Mouse (Mus musculus): ENCODE results near the gene Gm21650. TPM values are rescaled to one million over a fixed set of nuclear protein-coding genes. Genes with fewer than 3 reads are reported as not detected.
"Not testable (repeated sequence)": the region's sequence is repeated elsewhere in the genome, so short reads cannot be mapped to it uniquely, and the experiment has no call there.

The Gm21650 gene
- total RNA-seq (2021), result not detected

- intact Hi-C loops (cut with DNase I); DNase-seq (ENCODE audit: extremely low spot score in 1 of 2, low spot score in 2 of 2): not testable (repeated sequence)
Measured at GRCm38 (mm10) chrY:77692508-77692907, at the start of gene Gm21650. Gene Gm21650 (plus strand): TSS chrY:77692808.
